Mouse (Mus musculus) hindbrain, embryonic 11.5 days (tissue): ENCODE data around the gene Ptprr. TPM values are rescaled to one million over a fixed set of nuclear protein-coding genes. Genes with fewer than 3 reads are reported as not detected.
A peak's percentile ranks its signal among the peaks of the same experiment; 100 is the strongest.

Experiments used
- ATAC-seq: fragments of 200-750 bp; cut with Nextera tagmentation; 2 replicates; pipeline ENCODE4 v1.8.0; 2017; ENCODE audit warnings: mild to moderate bottlenecking, moderate TSS enrichment, moderate library complexity; ENCODE audit not compliant: low FRiP score
- DNase-seq: peaks from one replicate; pipeline ENCODE4 v3.0.0-alpha.2; 2015; ENCODE audit warnings: low spot score
- H3K27ac ChIP-seq: fragments of 300-500 bp; sonication (generic); 2 replicates; pipeline ENCODE4 v1.5.1; 2014; ENCODE audit warnings: mild to moderate bottlenecking, low read depth, low read length
- H3K27me3 ChIP-seq: fragments of 300-500 bp; sonication (generic); 2 replicates; pipeline ENCODE4 v1.6.1; 2014; ENCODE audit warnings: mild to moderate bottlenecking, low read length, moderate library complexity, mixed read lengths; ENCODE audit not compliant: control insufficient read depth, insufficient read depth
- H3K36me3 ChIP-seq: fragments of 300-500 bp; sonication (generic); 2 replicates; pipeline ENCODE4 v1.6.1; 2014; ENCODE audit warnings: mild to moderate bottlenecking, low read length, moderate library complexity, mixed read lengths; ENCODE audit not compliant: control insufficient read depth, insufficient read depth
- H3K4me1 ChIP-seq: fragments of 300-500 bp; sonication (generic); replicated peaks from 2 replicates; pipeline ENCODE4 v1.6.1; 2014; ENCODE audit warnings: low read length, mixed read lengths; ENCODE audit not compliant: control insufficient read depth, insufficient read depth
- H3K4me2 ChIP-seq: fragments of 300-500 bp; sonication (generic); replicated peaks from 2 replicates; pipeline ENCODE4 v1.6.1; 2014; ENCODE audit warnings: mild to moderate bottlenecking, low read depth, low read length
- H3K4me3 ChIP-seq: fragments of 300-500 bp; sonication (generic); 2 replicates; pipeline ENCODE4 v1.5.1; 2014; ENCODE audit warnings: low read depth, low read length
- H3K9ac ChIP-seq: fragments of 300-500 bp; sonication (generic); 2 replicates; pipeline ENCODE4 v1.6.1; 2014; ENCODE audit warnings: low read depth, low read length
- H3K9me3 ChIP-seq: fragments of 300-500 bp; sonication (generic); 2 replicates; pipeline ENCODE4 v1.6.1; 2016; ENCODE audit warnings: low read length; ENCODE audit not compliant: control insufficient read depth
- WGBS: fragments of 180-500 bp; shearing (Covaris S2); extraction: QIAGEN DNeasy Blood & Tissue Kit; methylation state at CpG from one replicate; pipeline ENCODE4 v1.1.7; 2014; 5-methylcytosine and 5-hydroxymethylcytosine counted together
- polyA plus RNA-seq: library from polyadenylated mRNA; unstranded; fragments of >200 nt; fragmentation: Nextera tagmentation; extraction: Ambion mirVana; gene quantifications from 2 replicates; pipeline ENCODE4 v1.2.1, GENCODE M21; 2014

Ptprr gene
- polyA plus RNA-seq, 1 experiment from 2014 or later, result 2.0 TPM

- Histone ChIP-seq H3K27ac (no peak overlapping the region), H3K4me1 (no peaks in the 10 kb centered on the region), H3K4me2 (no peak overlapping the region), H3K9me3 (no peaks in the 10 kb centered on the region), H3K27me3 (peaks cover 2% of the 10 kb centered on the region; the same call in 1 of the 2 replicates), H3K36me3 (no peaks in the 10 kb centered on the region), H3K4me3 (no peak overlapping the region), H3K9ac (no peak overlapping the region)
- DNase-seq, result no peak
- WGBS, result 85% methylated on average over 4 of the region's 4 CpGs
- no peak for ATAC-seq
These were observed 278.4 kb downstream of the Ptprr start for GRCm38 (mm10) chr10:116296439-116296838.

GRCm38 (mm10) chr10:116297854-116298253 lies 279.8 kb downstream of the Ptprr start:
- Histone ChIP-seq H3K36me3 (no peaks in the 10 kb centered on the region), H3K4me2 (no peak overlapping the region), H3K27ac (no peak overlapping the region), H3K4me3 (no peak overlapping the region), H3K27me3 (peaks cover 8% of the 10 kb centered on the region), H3K9me3 (no peaks in the 10 kb centered on the region), H3K9ac (no peak overlapping the region), H3K4me1 (no peaks in the 10 kb centered on the region)
- DNase-seq, result no peak
- ATAC-seq, result no peak
- 78% methylated on average over 12 of the region's 12 CpGs for WGBS

- H3K27me3 ChIP-seq, result peaks cover 8% of the 10 kb centered on the region
- H3K9ac ChIP-seq, result peak overlapping the region; percentile 53; the same call in 1 of the 2 replicates
- WGBS, result 9% methylated on average over 7 of the region's 7 CpGs
- ATAC-seq, result no peak
- peak overlapping the region; percentile 46 for H3K4me3 ChIP-seq
- no peaks in the 10 kb centered on the region for H3K4me1 ChIP-seq
- no peaks in the 10 kb centered on the region for H3K9me3 ChIP-seq
- H3K4me2 ChIP-seq, result peak overlapping the region; percentile 91
- no peak overlapping the region for H3K27ac ChIP-seq
- peak; percentile 8 for DNase-seq
- no peaks in the 10 kb centered on the region for H3K36me3 ChIP-seq
These were observed 282.8 kb downstream of the Ptprr start for GRCm38 (mm10) chr10:116300824-116301223.

- peak; percentile 57 for ATAC-seq
- peak; percentile 63 for DNase-seq
- H3K9ac ChIP-seq, result peak overlapping the region; percentile 53; the same call in 1 of the 2 replicates
- no peak overlapping the region for H3K27ac ChIP-seq
- H3K4me2 ChIP-seq, result peak overlapping the region; percentile 91
- no peaks in the 10 kb centered on the region for H3K4me1 ChIP-seq
- peak overlapping the region; percentile 46 for H3K4me3 ChIP-seq
- H3K36me3 ChIP-seq, result no peaks in the 10 kb centered on the region
- no peaks in the 10 kb centered on the region for H3K9me3 ChIP-seq
- H3K27me3 ChIP-seq, result peaks cover 8% of the 10 kb centered on the region
- 1% methylated on average over 36 of the region's 36 CpGs for WGBS
These were observed 283.2 kb downstream of the Ptprr start for GRCm38 (mm10) chr10:116301258-116301657.

- Histone ChIP-seq H3K4me1 (no peaks in the 10 kb centered on the region), H3K9ac (no peak overlapping the region), H3K36me3 (no peaks in the 10 kb centered on the region), H3K9me3 (no peaks in the 10 kb centered on the region), H3K27ac (no peak overlapping the region), H3K4me2 (no peak overlapping the region), H3K4me3 (no peak overlapping the region), H3K27me3 (peaks cover 8% of the 10 kb centered on the region)
- DNase-seq, result no peak
- ATAC-seq, result no peak
- 93% methylated on average over 4 of the region's 4 CpGs for WGBS
These were observed 286.3 kb downstream of the Ptprr start for GRCm38 (mm10) chr10:116304355-116304754.

- DNase-seq (no peak), ATAC-seq (no peak)
- Histone ChIP-seq H3K27ac (no peak overlapping the region), H3K27me3 (no peaks in the 10 kb centered on the region), H3K9ac (no peak overlapping the region), H3K9me3 (no peaks in the 10 kb centered on the region), H3K36me3 (no peaks in the 10 kb centered on the region), H3K4me1 (no peaks in the 10 kb centered on the region), H3K4me3 (no peak overlapping the region), H3K4me2 (no peak overlapping the region)
- WGBS, result 82% methylated on average over 2 of the region's 2 CpGs
These were observed 291.4 kb downstream of the Ptprr start for GRCm38 (mm10) chr10:116309460-116309859.

- H3K9me3 ChIP-seq, result no peaks in the 10 kb centered on the region
- H3K27ac ChIP-seq, result no peak overlapping the region
- no peak overlapping the region for H3K9ac ChIP-seq
- no peaks in the 10 kb centered on the region for H3K27me3 ChIP-seq
- H3K4me3 ChIP-seq, result no peak overlapping the region
- whole genome bisulfite sequencing, result 61% methylated on average over 11 of the region's 11 CpGs
- DNase-seq (no peak), ATAC-seq (no peak)
- H3K4me1 ChIP-seq, result no peaks in the 10 kb centered on the region
- no peak overlapping the region for H3K4me2 ChIP-seq
- H3K36me3 ChIP-seq, result no peaks in the 10 kb centered on the region
These were observed 292.6 kb downstream of the Ptprr start for GRCm38 (mm10) chr10:116310516-116311210.

GRCm38 (mm10) chr10:116319246-116319645 lies 301.2 kb downstream of the Ptprr start:
- 23% methylated on average over 12 of the region's 12 CpGs for WGBS
- Histone ChIP-seq H3K4me3 (no peak overlapping the region), H3K4me1 (no peaks in the 10 kb centered on the region), H3K27me3 (no peaks in the 10 kb centered on the region), H3K9me3 (no peaks in the 10 kb centered on the region), H3K4me2 (no peak overlapping the region), H3K36me3 (no peaks in the 10 kb centered on the region), H3K9ac (no peak overlapping the region), H3K27ac (no peak overlapping the region)
- ATAC-seq (peak; percentile 53; the same call in 1 of the 2 replicates), DNase-seq (peak; percentile 89)
